Mouse (Mus musculus) kidney, embryonic 15.5 days (tissue): Measurements from ENCODE around the gene Polr1a. TPM values are rescaled to one million over a fixed set of nuclear protein-coding genes. Genes with fewer than 3 reads are reported as not detected.

ENCODE experiments used
- ATAC-seq: fragments of 200-750 bp; cut with Nextera tagmentation; replicated peaks from 2 replicates; pipeline ENCODE4 v1.8.0; 2017; ENCODE audit warnings: moderate TSS enrichment; ENCODE audit not compliant: low FRiP score
- H3K27ac ChIP-seq: fragments of 300-500 bp; sonication (generic); 2 replicates; pipeline ENCODE4 v1.5.1; 2015; ENCODE audit warnings: mild to moderate bottlenecking, inconsistent platforms
- H3K27me3 ChIP-seq: fragments of 300-500 bp; sonication (generic); 2 replicates; pipeline ENCODE4 v1.6.1; 2015; ENCODE audit warnings: inconsistent platforms
- H3K36me3 ChIP-seq: fragments of 300-500 bp; sonication (generic); 2 replicates; pipeline ENCODE4 v1.6.1; 2015; ENCODE audit warnings: inconsistent platforms
- H3K4me1 ChIP-seq: fragments of 300-500 bp; sonication (generic); 2 replicates; pipeline ENCODE4 v1.6.1; 2015; ENCODE audit warnings: inconsistent platforms
- H3K4me2 ChIP-seq: fragments of 300-500 bp; sonication (generic); 2 replicates; pipeline ENCODE4 v1.6.1; 2015; ENCODE audit warnings: moderate library complexity, mild to moderate bottlenecking, inconsistent platforms
- H3K4me3 ChIP-seq: fragments of 300-500 bp; sonication (generic); replicated peaks from 2 replicates; pipeline ENCODE4 v1.5.1; 2015; ENCODE audit warnings: mild to moderate bottlenecking, inconsistent platforms
- H3K9ac ChIP-seq: fragments of 300-500 bp; sonication (generic); 2 replicates; pipeline ENCODE4 v1.6.1; 2015; ENCODE audit warnings: mild to moderate bottlenecking, inconsistent platforms
- H3K9me3 ChIP-seq: fragments of 300-500 bp; sonication (generic); replicated peaks from 2 replicates; pipeline ENCODE4 v1.6.1; 2016; ENCODE audit warnings: inconsistent platforms
- WGBS: fragments of 180-500 bp; shearing (Covaris S2); methylation state at CpG from one replicate; pipeline ENCODE4 v1.1.7; 2015; ENCODE audit warnings: mixed read lengths; 5-methylcytosine and 5-hydroxymethylcytosine counted together
- polyA plus RNA-seq: library from polyadenylated mRNA; unstranded; fragments of >200 nt; fragmentation: Nextera tagmentation; extraction: Ambion mirVana; gene quantifications from 2 replicates; pipeline ENCODE4 v1.2.1, GENCODE M21; 2015

Polr1a gene
- polyA plus RNA-seq, 1 experiment from 2014 or later, result 38.2 TPM

GRCm38 (mm10) chr6:71987546-71988248 lies 78.8 kb downstream of the Polr1a start:
- Histone ChIP-seq H3K9me3 (no peaks in the 10 kb centered on the region), H3K27me3 (no peaks in the 10 kb centered on the region), H3K4me3 (no peak overlapping the region), H3K36me3 (no peaks in the 10 kb centered on the region), H3K4me2 (no peak overlapping the region), H3K27ac (no peak overlapping the region), H3K9ac (no peak overlapping the region), H3K4me1 (peaks cover 29% of the 10 kb centered on the region)
- ATAC-seq, result no peak
- 71% methylated on average over 7 of the region's 7 CpGs for WGBS

GRCm38 (mm10) chr6:71989647-71990351 lies 80.9 kb downstream of the Polr1a start:
- H3K4me2 ChIP-seq, result no peak overlapping the region
- 20% methylated on average over 8 of the region's 8 CpGs for WGBS
- H3K4me1 ChIP-seq, result peaks cover 29% of the 10 kb centered on the region
- no peaks in the 10 kb centered on the region for H3K27me3 ChIP-seq
- H3K36me3 ChIP-seq, result no peaks in the 10 kb centered on the region
- no peaks in the 10 kb centered on the region for H3K9me3 ChIP-seq
- peak; percentile 61; the same call in 1 of the 2 replicates for ATAC-seq
- H3K4me3 ChIP-seq, result no peak overlapping the region
- H3K27ac ChIP-seq, result peak overlapping the region; percentile 73
- H3K9ac ChIP-seq, result no peak overlapping the region

- WGBS, result 73% methylated on average over 8 of the region's 8 CpGs
- Histone ChIP-seq H3K9me3 (no peaks in the 10 kb centered on the region), H3K4me3 (no peak overlapping the region), H3K9ac (no peak overlapping the region), H3K36me3 (no peaks in the 10 kb centered on the region), H3K27ac (peak overlapping the region; percentile 73), H3K27me3 (no peaks in the 10 kb centered on the region), H3K4me2 (no peak overlapping the region), H3K4me1 (peaks cover 29% of the 10 kb centered on the region)
- no peak for ATAC-seq
Measured at GRCm38 (mm10) chr6:71990371-71990837, 81.6 kb downstream of the Polr1a start.

DNA sequence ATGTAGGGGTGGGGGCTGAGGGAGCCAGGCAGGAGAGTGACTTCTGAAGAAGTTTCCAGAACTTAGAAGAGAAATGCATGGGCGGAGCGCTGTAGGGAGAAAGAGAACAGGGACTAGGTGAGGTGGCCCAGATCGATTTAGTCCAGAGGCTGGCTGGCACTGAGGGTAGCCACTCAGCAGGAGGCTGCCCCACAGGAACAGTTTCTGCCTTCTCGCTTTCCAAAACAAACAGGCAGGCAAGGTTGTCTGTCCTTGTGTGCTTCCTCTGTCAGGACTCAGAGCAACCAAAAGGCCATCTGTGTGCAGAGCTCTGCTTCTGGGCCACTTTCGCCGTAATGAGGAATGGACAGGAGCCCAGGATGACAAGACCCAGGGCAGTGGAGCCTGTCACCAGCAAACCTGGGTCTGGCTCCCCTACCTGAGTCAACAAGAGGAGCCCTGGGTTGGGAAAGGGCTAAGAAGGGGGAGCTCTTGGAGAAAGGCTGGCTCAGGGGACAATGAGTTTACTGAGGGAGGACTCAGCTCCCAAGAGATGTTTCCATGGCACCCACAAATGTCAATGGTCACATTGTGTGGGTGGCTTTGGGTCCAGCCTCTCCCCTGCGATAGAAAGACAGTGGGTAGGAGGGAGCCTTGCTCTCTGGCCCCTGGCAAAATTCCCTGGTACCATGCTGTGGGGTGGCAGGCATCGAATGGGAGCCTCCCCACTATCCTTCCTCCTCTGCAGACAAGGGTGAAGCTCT lies 82.5 kb downstream of the Polr1a start:
- H3K27ac ChIP-seq, result peak overlapping the region; percentile 73; the same call in 1 of the 2 replicates
- WGBS, result 47% methylated on average over 8 of the region's 8 CpGs

GRCm38 (mm10) chr6:71991933-71992325 lies 83.1 kb downstream of the Polr1a start:
- Histone ChIP-seq H3K27me3 (no peaks in the 10 kb centered on the region), H3K4me2 (no peak overlapping the region), H3K4me1 (peaks cover 29% of the 10 kb centered on the region), H3K27ac (no peak overlapping the region), H3K9me3 (no peaks in the 10 kb centered on the region; the same call in 1 of the 2 replicates), H3K36me3 (no peaks in the 10 kb centered on the region), H3K9ac (no peak overlapping the region), H3K4me3 (no peak overlapping the region)
- no peak for ATAC-seq
- 50% methylated on average over 2 of the region's 2 CpGs for WGBS

More for the DNA sequence above, 82.5 kb downstream of the Polr1a start:
- Histone ChIP-seq H3K27me3 (no peaks in the 10 kb centered on the region), H3K36me3 (no peaks in the 10 kb centered on the region), H3K9ac (no peak overlapping the region), H3K4me1 (peaks cover 29% of the 10 kb centered on the region), H3K4me3 (no peak overlapping the region), H3K9me3 (no peaks in the 10 kb centered on the region; the same call in 1 of the 2 replicates), H3K4me2 (no peak overlapping the region)
- ATAC-seq, result no peak

- 76% methylated on average over 4 of the region's 4 CpGs for WGBS
- ATAC-seq, result no peak
- Histone ChIP-seq H3K27me3 (no peaks in the 10 kb centered on the region), H3K36me3 (no peaks in the 10 kb centered on the region), H3K9me3 (no peaks in the 10 kb centered on the region; the same call in 1 of the 2 replicates), H3K27ac (no peak overlapping the region), H3K4me1 (peaks cover 29% of the 10 kb centered on the region), H3K9ac (no peak overlapping the region), H3K4me3 (no peak overlapping the region), H3K4me2 (no peak overlapping the region)
Measured at GRCm38 (mm10) chr6:71994004-71994403, 85.2 kb downstream of the Polr1a start.

- Histone ChIP-seq H3K4me1 (peaks cover 21% of the 10 kb centered on the region), H3K27me3 (no peaks in the 10 kb centered on the region), H3K27ac (no peak overlapping the region), H3K9me3 (no peaks in the 10 kb centered on the region; the same call in 1 of the 2 replicates), H3K4me2 (no peak overlapping the region), H3K36me3 (no peaks in the 10 kb centered on the region), H3K9ac (no peak overlapping the region), H3K4me3 (no peak overlapping the region)
- no peak for ATAC-seq
- WGBS, result 75% methylated on average over 3 of the region's 3 CpGs
Measured at GRCm38 (mm10) chr6:71995081-71995480, 86.2 kb downstream of the Polr1a start.

DNA sequence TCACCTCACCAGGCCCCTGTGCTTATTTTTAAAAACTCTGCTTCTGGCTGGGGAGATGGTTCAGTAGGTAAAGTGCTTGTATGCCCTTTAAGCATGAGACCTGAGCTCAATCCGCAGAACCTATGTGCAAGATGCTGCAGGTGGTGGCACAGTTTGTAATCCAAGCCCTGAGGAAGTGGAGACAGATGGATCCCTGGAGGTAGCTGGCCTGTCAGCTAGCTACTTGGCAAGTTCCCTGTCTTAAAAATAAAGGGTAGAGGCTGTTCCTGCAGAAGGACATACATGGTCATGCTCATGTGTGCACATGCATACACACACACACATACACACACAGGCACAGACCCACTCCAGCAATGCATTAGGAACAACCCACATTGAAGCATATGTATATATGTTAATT lies 88.4 kb downstream of the Polr1a start:
- Histone ChIP-seq H3K4me3 (no peak overlapping the region), H3K9ac (no peak overlapping the region), H3K9me3 (no peaks in the 10 kb centered on the region; the same call in 1 of the 2 replicates), H3K36me3 (no peaks in the 10 kb centered on the region), H3K27me3 (no peaks in the 10 kb centered on the region), H3K4me1 (no peaks in the 10 kb centered on the region), H3K27ac (no peak overlapping the region), H3K4me2 (no peak overlapping the region)
- WGBS, result 89% methylated on average over 1 of the region's 1 CpGs
- no peak for ATAC-seq

DNA sequence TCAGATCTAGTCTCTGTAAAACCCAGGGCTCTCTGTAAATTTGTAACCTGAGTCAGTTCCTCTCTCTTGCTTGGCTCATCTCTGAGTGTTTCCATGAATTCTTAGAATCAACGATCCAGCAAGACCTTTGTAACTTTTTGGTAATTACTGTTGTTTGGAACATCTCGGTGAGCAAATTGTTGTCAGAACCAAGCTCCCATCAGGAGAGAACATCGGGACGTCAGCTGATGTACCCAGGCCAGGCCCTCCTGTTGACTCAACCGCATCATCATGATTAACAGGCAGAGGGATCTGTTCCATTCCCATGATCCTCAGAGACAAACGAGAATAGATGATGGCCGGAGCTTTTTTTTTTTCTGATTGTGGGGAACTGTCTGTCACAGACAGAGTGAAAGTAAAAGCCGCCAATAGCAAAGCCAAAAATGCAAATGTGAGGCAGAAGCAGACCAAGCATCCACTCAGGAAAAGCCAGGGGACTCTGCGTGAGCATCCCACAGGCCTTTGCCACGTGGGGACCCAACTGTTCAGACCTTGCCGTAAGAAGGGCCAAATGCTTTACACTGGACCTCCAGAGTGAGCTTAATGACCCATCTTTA lies 91.2 kb downstream of the Polr1a start:
- Histone ChIP-seq H3K36me3 (no peaks in the 10 kb centered on the region), H3K9me3 (no peaks in the 10 kb centered on the region; the same call in 1 of the 2 replicates), H3K9ac (no peak overlapping the region), H3K27me3 (no peaks in the 10 kb centered on the region), H3K27ac (no peak overlapping the region), H3K4me2 (no peak overlapping the region), H3K4me3 (no peak overlapping the region), H3K4me1 (no peaks in the 10 kb centered on the region)
- no peak for ATAC-seq
- WGBS, result 55% methylated on average over 11 of the region's 11 CpGs

DNA sequence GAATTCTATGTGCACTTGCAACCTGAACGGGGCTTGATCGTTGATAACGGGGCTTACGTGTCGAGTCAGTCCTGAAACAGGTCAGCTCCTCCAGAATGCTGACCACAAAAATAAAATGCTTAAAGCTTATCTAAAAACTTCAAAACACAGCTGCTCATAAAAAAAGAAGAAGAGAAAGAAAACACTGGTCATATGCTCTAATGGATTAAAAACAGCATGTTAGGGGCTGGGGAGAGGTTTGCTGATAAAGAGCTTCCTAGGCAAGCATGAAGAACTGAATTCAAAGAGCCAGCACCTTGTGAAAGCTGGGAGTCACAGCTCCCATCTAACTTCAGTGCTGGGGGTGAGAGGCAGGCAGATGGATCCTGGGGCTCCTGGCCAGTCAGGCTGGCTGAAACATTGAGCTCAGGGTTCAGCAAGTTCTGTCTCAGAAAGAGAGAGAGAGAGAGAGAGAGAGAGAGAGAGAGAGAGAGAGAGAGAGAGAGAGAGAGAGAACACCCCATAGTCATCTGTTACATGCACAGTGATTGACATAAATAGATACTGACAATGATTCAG lies 92.4 kb downstream of the Polr1a start:
- 85% methylated on average over 5 of the region's 5 CpGs for WGBS
- Histone ChIP-seq H3K4me2 (no peak overlapping the region), H3K4me3 (no peak overlapping the region), H3K9me3 (no peaks in the 10 kb centered on the region; the same call in 1 of the 2 replicates), H3K9ac (no peak overlapping the region), H3K27ac (no peak overlapping the region), H3K36me3 (no peaks in the 10 kb centered on the region), H3K27me3 (no peaks in the 10 kb centered on the region), H3K4me1 (no peaks in the 10 kb centered on the region)
- ATAC-seq, result no peak

- Histone ChIP-seq H3K4me2 (no peak overlapping the region), H3K9me3 (no peaks in the 10 kb centered on the region), H3K4me1 (no peaks in the 10 kb centered on the region), H3K36me3 (no peaks in the 10 kb centered on the region), H3K27me3 (no peaks in the 10 kb centered on the region), H3K9ac (no peak overlapping the region), H3K4me3 (no peak overlapping the region), H3K27ac (no peak overlapping the region)
- no peak for ATAC-seq
- WGBS, result 81% methylated on average over 3 of the region's 3 CpGs
Measured at GRCm38 (mm10) chr6:72007411-72008212, 98.8 kb downstream of the Polr1a start.
